Mouse (Mus musculus) heart, adult 2 months (tissue): Measurements from ENCODE around the gene Zfp867. TPM values are rescaled to one million over a fixed set of nuclear protein-coding genes. Genes with fewer than 3 reads are reported as not detected.

ENCODE experiments used
- DNase-seq, 2 experiments: peaks; one replicate each; pipeline ENCODE4 v3.0.0; 2021
- H3K27ac ChIP-seq: fragments of 200-600 bp; 2 replicates; pipeline ENCODE4 v1.8.1; 2022
- H3K27me3 ChIP-seq: fragments of 200-500 bp; 2 replicates; pipeline ENCODE4 v1.6.1; 2012; ENCODE audit warnings: mild to moderate bottlenecking, low read length, inconsistent platforms, mixed read lengths; ENCODE audit not compliant: control insufficient read depth, insufficient read depth
- H3K36me3 ChIP-seq: fragments of 200-500 bp; 2 replicates; pipeline ENCODE4 v1.6.1; 2012; ENCODE audit warnings: low read length, inconsistent platforms; ENCODE audit not compliant: control insufficient read depth, insufficient read depth
- H3K4me1 ChIP-seq: fragments of 200-500 bp; 2 replicates; pipeline ENCODE4 v1.6.1; 2011; ENCODE audit warnings: low read length; ENCODE audit not compliant: control insufficient read depth, insufficient read depth
- H3K4me3 ChIP-seq: fragments of 200-600 bp; 2 replicates; pipeline ENCODE4 v1.8.1; 2022
- H3K79me2 ChIP-seq: fragments of 200-500 bp; replicated peaks from 2 replicates; pipeline ENCODE4 v1.6.1; 2012; ENCODE audit warnings: mild to moderate bottlenecking, inconsistent platforms, low read length, moderate library complexity, mixed read lengths; ENCODE audit not compliant: control insufficient read depth, insufficient read depth
- H3K9ac ChIP-seq: fragments of 200-500 bp; 2 replicates; pipeline ENCODE4 v1.6.1; 2012; ENCODE audit warnings: low read depth, mild to moderate bottlenecking, control low read depth, inconsistent platforms, low read length, mixed read lengths
- CTCF ChIP-seq: fragments of 200-600 bp; IDR thresholded peaks from 2 replicates; pipeline ENCODE4 v1.8.1; 2022; ENCODE audit warnings: antibody characterized with exemption, mild to moderate bottlenecking, moderate library complexity
- EP300 ChIP-seq: fragments of 200-500 bp; IDR thresholded peaks from 2 replicates; pipeline ENCODE4 v1.6.1; 2011; ENCODE audit warnings: low read depth, low read length, control low read depth; ENCODE audit not compliant: insufficient read depth
- POLR2A ChIP-seq: fragments of 200-500 bp; IDR thresholded peaks from 2 replicates; pipeline ENCODE4 v1.6.1; 2011; ENCODE audit warnings: mild to moderate bottlenecking, low read depth, low read length, control low read depth; ENCODE audit not compliant: insufficient read depth
- WGBS: fragments of 180-500 bp; shearing (Covaris S2); methylation state at CpG from one replicate; pipeline ENCODE4 v1.1.7; 2018; 5-methylcytosine and 5-hydroxymethylcytosine counted together
- intact Hi-C: fragments of 180-260 bp; cut with DNase I; formaldehyde crosslinking; loops from one replicate; pipeline ENCODE4 v1.15.1; 2025
- polyA plus RNA-seq: library from polyadenylated mRNA; depleted of rRNA; stranded (reverse); fragments of >200 nt; gene quantifications from 2 replicates; pipeline ENCODE4 v1.2.3, GENCODE M21; 2012
- total RNA-seq, 2 experiments: library from RNA; stranded (reverse); gene quantifications; 2 replicates each; pipeline ENCODE4 v1.2.3; 2021

Gene Zfp867
- total and polyA plus RNA-seq, 3 experiments = 1.00 to 4.7 (median 3.0) TPM

- H3K9ac ChIP-seq = no peak overlapping the region
- TF ChIP-seq EP300 (no peak), CTCF (peak; percentile 36), POLR2A (no peak)
These were observed 41.3 kb upstream of the Zfp867 start for GRCm38 (mm10) chr11:59513556-59513955.

GRCm38 (mm10) chr11:59512733-59513132 lies 40.5 kb upstream of the Zfp867 start:
- no peak for DNase-seq
- intact Hi-C loops = no loop called here
- Histone ChIP-seq H3K36me3 (no peaks in the 10 kb centered on the region), H3K79me2 (no peaks in the 10 kb centered on the region), H3K4me1 (no peaks in the 10 kb centered on the region; the same call in 1 of the 2 replicates), H3K27ac (no peak overlapping the region), H3K9ac (no peak overlapping the region), H3K27me3 (no peaks in the 10 kb centered on the region), H3K4me3 (no peak overlapping the region)
- TF ChIP-seq EP300 (no peak), POLR2A (no peak), CTCF (no peak)
- 87% methylated on average over 10 of the region's 10 CpGs for WGBS

More at GRCm38 (mm10) chr11:59513556-59513955, 41.3 kb upstream of the Zfp867 start:
- WGBS = 67% methylated on average over 3 of the region's 3 CpGs
- Histone ChIP-seq H3K4me1 (no peaks in the 10 kb centered on the region; the same call in 1 of the 2 replicates), H3K36me3 (no peaks in the 10 kb centered on the region), H3K27me3 (no peaks in the 10 kb centered on the region), H3K27ac (no peak overlapping the region), H3K4me3 (no peak overlapping the region), H3K79me2 (no peaks in the 10 kb centered on the region)
- no peak for DNase-seq
- intact Hi-C loops = no loop called here

- TF ChIP-seq POLR2A (no peak), CTCF (no peak), EP300 (no peak)
- intact Hi-C loops = no loop called here
- no peaks in the 10 kb centered on the region for H3K36me3 ChIP-seq
- peaks cover 1% of the 10 kb centered on the region; the same call in 1 of the 2 replicates for H3K4me1 ChIP-seq
- no peak overlapping the region for H3K4me3 ChIP-seq
- no peaks in the 10 kb centered on the region for H3K27me3 ChIP-seq
- WGBS = 48% methylated on average over 1 of the region's 1 CpGs
- H3K9ac ChIP-seq = no peak overlapping the region
- no peak overlapping the region for H3K27ac ChIP-seq
- H3K79me2 ChIP-seq = no peaks in the 10 kb centered on the region
- no peak for DNase-seq
These were observed 39.3 kb upstream of the Zfp867 start for GRCm38 (mm10) chr11:59511558-59511957.

- Histone ChIP-seq H3K27ac (peak overlapping the region; percentile 91), H3K27me3 (no peaks in the 10 kb centered on the region), H3K79me2 (no peaks in the 10 kb centered on the region), H3K4me1 (peaks cover 1% of the 10 kb centered on the region; the same call in 1 of the 2 replicates), H3K36me3 (no peaks in the 10 kb centered on the region; the same call in 1 of the 2 replicates), H3K9ac (peak overlapping the region; percentile 97), H3K4me3 (peak overlapping the region; percentile 93)
- TF ChIP-seq EP300 = no peak
- TF ChIP-seq POLR2A = no peak
- DNase-seq = no peak
- WGBS = 2% methylated on average over 14 of the region's 14 CpGs
- intact Hi-C loops = no loop called here
These were observed 34.4 kb upstream of the Zfp867 start for GRCm38 (mm10) chr11:59506713-59507074.

GRCm38 (mm10) chr11:59505839-59506712 lies 33.8 kb upstream of the Zfp867 start:
- Histone ChIP-seq H3K4me3 (peak overlapping the region; percentile 93), H3K4me1 (peaks cover 1% of the 10 kb centered on the region; the same call in 1 of the 2 replicates), H3K9ac (peak overlapping the region; percentile 97), H3K36me3 (no peaks in the 10 kb centered on the region; the same call in 1 of the 2 replicates), H3K79me2 (no peaks in the 10 kb centered on the region), H3K27ac (peak overlapping the region; percentile 91), H3K27me3 (no peaks in the 10 kb centered on the region)
- TF ChIP-seq EP300 (peak; percentile 48; the same call in 1 of the 2 replicates), POLR2A (peak; percentile 29; the same call in 1 of the 2 replicates), CTCF (no peak)
- DNase-seq = peak; percentile 93
- WGBS = 1% methylated on average over 71 of the region's 71 CpGs
- intact Hi-C loops = no loop called here

GRCm38 (mm10) chr11:59505351-59505838 lies 33.1 kb upstream of the Zfp867 start:
- intact Hi-C loops = no loop called here

More at GRCm38 (mm10) chr11:59505351-59505838, 33.1 kb upstream of the Zfp867 start:
- Histone ChIP-seq H3K4me1 (peaks cover 1% of the 10 kb centered on the region; the same call in 1 of the 2 replicates), H3K27ac (peak overlapping the region; percentile 91), H3K36me3 (no peaks in the 10 kb centered on the region; the same call in 1 of the 2 replicates), H3K79me2 (no peaks in the 10 kb centered on the region), H3K4me3 (peak overlapping the region; percentile 93), H3K9ac (peak overlapping the region; percentile 97), H3K27me3 (no peaks in the 10 kb centered on the region)
- DNase-seq = peak; percentile 60 to 66
- WGBS = 2% methylated on average over 21 of the region's 21 CpGs
- peak; percentile 39; the same call in 1 of the 2 replicates for TF ChIP-seq POLR2A
- TF ChIP-seq EP300 = no peak
- no peak for TF ChIP-seq CTCF
